Mouse (Mus musculus) G1E (cell line): Measurements from ENCODE around the gene Twsg1. TPM values are rescaled to one million over a fixed set of nuclear protein-coding genes. Genes with fewer than 3 reads are reported as not detected.
A peak's percentile ranks its signal among the peaks of the same experiment; 100 is the strongest.

Experiments
- ATAC-seq: 2 replicates; pipeline ENCODE4 v1.8.0; 2016; ENCODE audit warnings: mild to moderate bottlenecking; ENCODE audit not compliant: insufficient number of reproducible peaks, poor library complexity, low FRiP score, severe bottlenecking; ENCODE audit errors: extremely low read depth
- DNase-seq: peaks from one replicate; pipeline ENCODE4 v3.0.0; 2012; ENCODE audit warnings: low spot score
- H3K27me3 ChIP-seq: 2 replicates; pipeline ENCODE4 v1.6.1; 2012; ENCODE audit warnings: mild to moderate bottlenecking, low read length, inconsistent platforms; ENCODE audit not compliant: insufficient read depth
- H3K36me3 ChIP-seq: replicated peaks from 2 replicates; pipeline ENCODE3; 2012; ENCODE audit warnings: mild to moderate bottlenecking, inconsistent platforms
- H3K4me1 ChIP-seq: 2 replicates; pipeline ENCODE4 v1.6.1; 2012; ENCODE audit warnings: low read depth, low read length, inconsistent platforms, mixed read lengths; ENCODE audit not compliant: insufficient read depth
- H3K4me3 ChIP-seq: 2 replicates; pipeline ENCODE4 v1.5.1; 2012; ENCODE audit warnings: low read depth, mild to moderate bottlenecking, inconsistent platforms, low read length, moderate library complexity, mixed read lengths
- H3K9me3 ChIP-seq: replicated peaks from 2 replicates; pipeline ENCODE4 v1.6.1; 2012; ENCODE audit warnings: inconsistent platforms
- CTCF ChIP-seq: IDR thresholded peaks from 2 replicates; pipeline ENCODE4 v1.5.1; 2012; ENCODE audit warnings: low read depth, low read length, inconsistent platforms, mixed read lengths
- GATA1 ChIP-seq: IDR thresholded peaks from 2 replicates; pipeline ENCODE4 v1.6.1; 2012; ENCODE audit warnings: borderline replicate concordance, low read length, inconsistent platforms, mixed read lengths
- GATA2 ChIP-seq: IDR thresholded peaks from 2 replicates; pipeline ENCODE4 v1.6.1; 2012; ENCODE audit warnings: low read depth, low read length, inconsistent platforms, borderline replicate concordance
- POLR2AphosphoS5 ChIP-seq: IDR thresholded peaks from 2 replicates; pipeline ENCODE4 v1.6.1; 2012; ENCODE audit warnings: low read depth, low read length, inconsistent platforms; ENCODE audit not compliant: insufficient replicate concordance
- TAL1 ChIP-seq: conservative IDR thresholded peaks from 2 replicates; pipeline ENCODE4 v1.6.1; 2012; ENCODE audit warnings: low read depth, low read length, inconsistent platforms, mixed read lengths
- polyA plus RNA-seq: library from polyadenylated mRNA; stranded (reverse); fragments of >175 nt; gene quantifications from 2 replicates; pipeline ENCODE4 v1.2.3, GENCODE M21; 2012
- total RNA-seq, 2 experiments: library from RNA; stranded (forward) in 1 of 2; stranded (reverse) in 1 of 2; fragments of 200-1000 nt in 1 of 2; fragments of >200 nt in 1 of 2; fragmentation: Nextera tagmentation in 1 of 2; gene quantifications; 2 replicates each; pipeline ENCODE4 v1.2.3; 2014 to 2017

Gene Twsg1
- total and polyA plus RNA-seq, 3 experiments: 24.2 to 45.0 (median 28.8) TPM

GRCm38 (mm10) chr17:65873834-65874233, 77.2 kb downstream of the Twsg1 start:
- TF ChIP-seq POLR2AphosphoS5 (no peak), CTCF (no peak), GATA2 (no peak), TAL1 (no peak), GATA1 (no peak)
- Histone ChIP-seq H3K9me3 (no peaks in the 10 kb centered on the region), H3K36me3 (peaks cover 46% of the 10 kb centered on the region), H3K4me1 (peaks cover 64% of the 10 kb centered on the region), H3K27me3 (no peaks in the 10 kb centered on the region), H3K4me3 (no peak overlapping the region)
- DNase-seq (no peak), ATAC-seq (no peak)

GRCm38 (mm10) chr17:65873156-65873555, 77.9 kb downstream of the Twsg1 start:
- Histone ChIP-seq H3K4me1 (peaks cover 62% of the 10 kb centered on the region), H3K4me3 (no peak overlapping the region), H3K9me3 (no peaks in the 10 kb centered on the region), H3K27me3 (no peaks in the 10 kb centered on the region), H3K36me3 (peaks cover 41% of the 10 kb centered on the region)
- DNase-seq (no peak), ATAC-seq (no peak)
- no peak for TF ChIP-seq GATA2
- no peak for TF ChIP-seq POLR2AphosphoS5
- no peak for TF ChIP-seq CTCF
- TF ChIP-seq TAL1: no peak
- TF ChIP-seq GATA1: no peak

- H3K4me3 ChIP-seq: no peak overlapping the region
- peaks cover 65% of the 10 kb centered on the region for H3K4me1 ChIP-seq
- peaks cover 41% of the 10 kb centered on the region for H3K36me3 ChIP-seq
- DNase-seq (no peak), ATAC-seq (0 out of 2 replicates have a peak, but pooled peaks have one; percentile 43)
- no peaks in the 10 kb centered on the region for H3K27me3 ChIP-seq
- TF ChIP-seq TAL1 (no peak), CTCF (peak; percentile 52; the same call in 1 of the 2 replicates), POLR2AphosphoS5 (no peak), GATA2 (no peak), GATA1 (no peak)
- no peaks in the 10 kb centered on the region for H3K9me3 ChIP-seq
Observed at GRCm38 (mm10) chr17:65872652-65873051, 78.4 kb downstream of the Twsg1 start.

- TF ChIP-seq GATA1: no peak
- TF ChIP-seq TAL1: no peak
- no peak for TF ChIP-seq GATA2
- no peak for TF ChIP-seq CTCF
- no peak for TF ChIP-seq POLR2AphosphoS5
- Histone ChIP-seq H3K4me1 (peaks cover 64% of the 10 kb centered on the region), H3K4me3 (no peak overlapping the region), H3K27me3 (no peaks in the 10 kb centered on the region), H3K9me3 (no peaks in the 10 kb centered on the region), H3K36me3 (peaks cover 47% of the 10 kb centered on the region)
- ATAC-seq (no peak), DNase-seq (no peak)
Observed at GRCm38 (mm10) chr17:65872051-65872450, 79.0 kb downstream of the Twsg1 start.

Other genes starting within 250 kb of the Twsg1 start
- gene Rab31, start 178.5 kb downstream of the Twsg1 start, total RNA-seq (2014; fragmentation: Nextera tagmentation): 1.3 and 1.7 TPM in 2 replicates
- gene Rab31, start 178.5 kb downstream of the Twsg1 start, total RNA-seq (2017): 1.5 and 1.6 TPM in 2 replicates
- 0.06 and 0.20 TPM in 2 replicates for gene Rab31, start 178.5 kb downstream of the Twsg1 start, polyA plus RNA-seq
- 29.1 and 33.0 TPM in 2 replicates for gene Ppp4r1, start 168.7 kb downstream of the Twsg1 start, total RNA-seq (2014; fragmentation: Nextera tagmentation)
- gene Ppp4r1, start 168.7 kb downstream of the Twsg1 start, total RNA-seq (2017): 32.8 and 33.3 TPM in 2 replicates
- gene Ppp4r1, start 168.7 kb downstream of the Twsg1 start, polyA plus RNA-seq: 11.3 and 20.0 TPM in 2 replicates
- 29.6 and 32.5 TPM in 2 replicates for gene Ralbp1, start 65.4 kb downstream of the Twsg1 start, total RNA-seq (2014; fragmentation: Nextera tagmentation)
- gene Ralbp1, start 65.4 kb downstream of the Twsg1 start, total RNA-seq (2017): 63.1 and 69.1 TPM in 2 replicates
- gene Ralbp1, start 65.4 kb downstream of the Twsg1 start, polyA plus RNA-seq: 54.8 and 58.4 TPM in 2 replicates
- 59.2 and 67.7 TPM in 2 replicates for gene Ankrd12, start 125.9 kb upstream of the Twsg1 start, total RNA-seq (2014; fragmentation: Nextera tagmentation)
- 61.0 and 74.8 TPM in 2 replicates for gene Ankrd12, start 125.9 kb upstream of the Twsg1 start, total RNA-seq (2017)
- gene Ankrd12, start 125.9 kb upstream of the Twsg1 start, polyA plus RNA-seq: 5.5 and 5.9 TPM in 2 replicates
- 133 TPM in 2 replicates for gene Ndufv2, start 150.3 kb upstream of the Twsg1 start, total RNA-seq (2014; fragmentation: Nextera tagmentation)
- 193 and 216 TPM in 2 replicates for gene Ndufv2, start 150.3 kb upstream of the Twsg1 start, total RNA-seq (2017)
- 77.7 and 115 TPM in 2 replicates for gene Ndufv2, start 150.3 kb upstream of the Twsg1 start, polyA plus RNA-seq
- 20.2 and 24.1 TPM in 2 replicates for gene Washc1, start 160.3 kb upstream of the Twsg1 start, total RNA-seq (2014; fragmentation: Nextera tagmentation)
- gene Washc1, start 160.3 kb upstream of the Twsg1 start, total RNA-seq (2017): 37.0 and 39.7 TPM in 2 replicates
- gene Washc1, start 160.3 kb upstream of the Twsg1 start, polyA plus RNA-seq: 41.1 and 44.5 TPM in 2 replicates
- gene Ddx11, start 172.3 kb upstream of the Twsg1 start, total RNA-seq (2014; fragmentation: Nextera tagmentation): 20.2 and 22.9 TPM in 2 replicates
- 18.9 and 28.1 TPM in 2 replicates for gene Ddx11, start 172.3 kb upstream of the Twsg1 start, total RNA-seq (2017)
- gene Ddx11, start 172.3 kb upstream of the Twsg1 start, polyA plus RNA-seq: 8.9 and 10.1 TPM in 2 replicates